Mouse (Mus musculus) CD4-positive, CD25-positive, alpha-beta regulatory T cell, adult 9 weeks (primary cell): ENCODE results near the gene Olfr18. TPM values are rescaled to one million over a fixed set of nuclear protein-coding genes. Genes with fewer than 3 reads are reported as not detected.

Experiments used
- polyA plus RNA-seq: library from polyadenylated mRNA; unstranded; fragments of 100-300 nt; shearing (Covaris generic); gene quantifications from one replicate; pipeline ENCODE4 v1.2.1, GENCODE M21; 2017

The Olfr18 gene
- polyA plus RNA-seq: 0.21 TPM

GRCm38 (mm10) chr9:20335994-20336393, at the start of gene Olfr18:
TSS of gene Olfr18 (minus strand) at chr9:20336094.

GRCm38 (mm10) chr9:20384532-20385342, 48.8 kb upstream of the Olfr18 start, which contains the start of gene Zfp560:
TSS of gene Zfp560 (minus strand) at chr9:20385177.

GRCm38 (mm10) chr9:20298232-20298631, 37.7 kb downstream of the Olfr18 start, which contains the start of gene Olfr873:
TSS of gene Olfr873 (plus strand) at chr9:20298532.

GRCm38 (mm10) chr9:20282051-20282450, 53.8 kb downstream of the Olfr18 start, which contains the start of gene Olfr39:
TSS of gene Olfr39 (plus strand) at chr9:20282351.

Other genes starting within 250 kb of the Olfr18 start
- not detected for gene Olfr868, start 237.5 kb downstream of the Olfr18 start, polyA plus RNA-seq
- gene Olfr869, start 207.1 kb downstream of the Olfr18 start, polyA plus RNA-seq: not detected
- not detected for gene Olfr870, start 162.0 kb downstream of the Olfr18 start, polyA plus RNA-seq
- gene Olfr871, start 123.9 kb downstream of the Olfr18 start, polyA plus RNA-seq: not detected
- not detected for gene Olfr872, start 99.0 kb downstream of the Olfr18 start, polyA plus RNA-seq
- gene Olfr39, start 53.7 kb downstream of the Olfr18 start, polyA plus RNA-seq: not detected
- gene Olfr873, start 37.6 kb downstream of the Olfr18 start, polyA plus RNA-seq: not detected
- 48.5 TPM for gene Zfp560, start 49.1 kb upstream of the Olfr18 start, polyA plus RNA-seq
- 38.1 TPM for gene Zfp26, start 124.1 kb upstream of the Olfr18 start, polyA plus RNA-seq
- 30.9 TPM for gene Zfp426, start 156.7 kb upstream of the Olfr18 start, polyA plus RNA-seq
- 35.5 TPM for gene Zfp266, start 185.3 kb upstream of the Olfr18 start, polyA plus RNA-seq
- gene Zfp846, start 245.2 kb upstream of the Olfr18 start, polyA plus RNA-seq: 17.4 TPM